Mouse (Mus musculus): ENCODE data around the gene D6Ertd527e. TPM values are rescaled to one million over a fixed set of nuclear protein-coding genes. Genes with fewer than 3 reads are reported as not detected.

Gene D6Ertd527e
- 0.10 and 0.52 TPM in 2 replicates for polyA plus RNA-seq (2016; fragmentation: Nextera tagmentation; extraction: Ambion mirVana)

- H3K27me3 ChIP-seq: no peaks in the 10 kb centered on the region
- no peak for ATAC-seq (ENCODE audit: low FRiP score)
- peaks cover 14% of the 10 kb centered on the region for H3K4me1 ChIP-seq
- H3K36me3 ChIP-seq: no peaks in the 10 kb centered on the region
- no peak within 1 kb of the TSS for H3K4me3 ChIP-seq
- H3K27ac ChIP-seq: no peak within 1 kb of the TSS
- no peak within 1 kb of the TSS for H3K9ac ChIP-seq
- H3K9me3 ChIP-seq (replicated peaks): no peaks in the 10 kb centered on the region
- WGBS: 86% methylated on average over 11 of the region's 11 CpGs
- no peak within 1 kb of the TSS for H3K4me2 ChIP-seq (replicated peaks)
Measured at GRCm38 (mm10) chr6:87104123-87104796, at the start of gene D6Ertd527e. TSS of gene D6Ertd527e (plus strand) at chr6:87104746.

GRCm38 (mm10) chr6:87059754-87060153, 44.8 kb upstream of the D6Ertd527e start:
- H3K36me3 ChIP-seq: peaks cover 68% of the 10 kb centered on the region
- no peak overlapping the region for H3K9ac ChIP-seq
- H3K9me3 ChIP-seq (replicated peaks): no peaks in the 10 kb centered on the region
- no peaks in the 10 kb centered on the region for H3K4me1 ChIP-seq
- no peaks in the 10 kb centered on the region for H3K27me3 ChIP-seq
- no peak for ATAC-seq (ENCODE audit: low FRiP score)
- H3K27ac ChIP-seq: no peak overlapping the region
- H3K4me3 ChIP-seq: no peak overlapping the region
- 98% methylated on average over 1 of the region's 1 CpGs for WGBS
- H3K4me2 ChIP-seq (replicated peaks): no peak overlapping the region

- Histone ChIP-seq H3K4me2 (replicated peaks) (no peak overlapping the region), H3K4me1 (no peaks in the 10 kb centered on the region), H3K27me3 (no peaks in the 10 kb centered on the region), H3K36me3 (peaks cover 71% of the 10 kb centered on the region), H3K27ac (no peak overlapping the region), H3K9me3 (replicated peaks) (no peaks in the 10 kb centered on the region), H3K9ac (no peak overlapping the region), H3K4me3 (no peak overlapping the region)
- 96% methylated on average over 4 of the region's 4 CpGs for whole genome bisulfite sequencing
- no peak for ATAC-seq (ENCODE audit: low FRiP score)
Measured at GRCm38 (mm10) chr6:87063586-87063985, 41.0 kb upstream of the D6Ertd527e start.

GRCm38 (mm10) chr6:87068209-87068608, 36.3 kb upstream of the D6Ertd527e start:
- WGBS: 89% methylated on average over 2 of the region's 2 CpGs
- no peak overlapping the region for H3K9ac ChIP-seq
- no peak overlapping the region for H3K4me3 ChIP-seq
- H3K27ac ChIP-seq: no peak overlapping the region
- H3K36me3 ChIP-seq: peaks cover 75% of the 10 kb centered on the region
- H3K27me3 ChIP-seq: no peaks in the 10 kb centered on the region
- ATAC-seq (ENCODE audit: low FRiP score): no peak
- H3K4me2 ChIP-seq (replicated peaks): no peak overlapping the region
- H3K9me3 ChIP-seq (replicated peaks): no peaks in the 10 kb centered on the region
- no peaks in the 10 kb centered on the region for H3K4me1 ChIP-seq

- H3K27me3 ChIP-seq: no peaks in the 10 kb centered on the region
- H3K4me3 ChIP-seq: no peak overlapping the region
- H3K9me3 ChIP-seq (replicated peaks): no peaks in the 10 kb centered on the region
- peaks cover 73% of the 10 kb centered on the region for H3K36me3 ChIP-seq
- H3K4me2 ChIP-seq (replicated peaks): no peak overlapping the region
- H3K9ac ChIP-seq: no peak overlapping the region
- no peaks in the 10 kb centered on the region for H3K4me1 ChIP-seq
- WGBS: 88% methylated on average over 7 of the region's 7 CpGs
- no peak for ATAC-seq (ENCODE audit: low FRiP score)
- no peak overlapping the region for H3K27ac ChIP-seq
Measured at GRCm38 (mm10) chr6:87069195-87069900, 35.2 kb upstream of the D6Ertd527e start.

GRCm38 (mm10) chr6:87070641-87071040, 33.9 kb upstream of the D6Ertd527e start:
- WGBS: 93% methylated on average over 4 of the region's 4 CpGs
- no peaks in the 10 kb centered on the region for H3K4me1 ChIP-seq
- no peak overlapping the region for H3K4me2 ChIP-seq (replicated peaks)
- no peaks in the 10 kb centered on the region for H3K27me3 ChIP-seq
- no peaks in the 10 kb centered on the region for H3K9me3 ChIP-seq (replicated peaks)
- H3K36me3 ChIP-seq: peaks cover 61% of the 10 kb centered on the region
- H3K4me3 ChIP-seq: no peak overlapping the region
- H3K27ac ChIP-seq: no peak overlapping the region
- H3K9ac ChIP-seq: no peak overlapping the region
- ATAC-seq (ENCODE audit: low FRiP score): no peak

GRCm38 (mm10) chr6:87072759-87073158, 31.8 kb upstream of the D6Ertd527e start:
- 87% methylated on average over 4 of the region's 4 CpGs for WGBS

GRCm38 (mm10) chr6:87075092-87075685, 29.4 kb upstream of the D6Ertd527e start:
- H3K36me3 ChIP-seq: peaks cover 49% of the 10 kb centered on the region
- H3K4me3 ChIP-seq: no peak overlapping the region
- no peak overlapping the region for H3K4me2 ChIP-seq (replicated peaks)
- 78% methylated on average over 3 of the region's 3 CpGs for WGBS
- H3K27me3 ChIP-seq: no peaks in the 10 kb centered on the region
- ATAC-seq (ENCODE audit: low FRiP score): no peak
- H3K9me3 ChIP-seq (replicated peaks): no peaks in the 10 kb centered on the region
- H3K4me1 ChIP-seq: no peaks in the 10 kb centered on the region
- no peak overlapping the region for H3K27ac ChIP-seq
- no peak overlapping the region for H3K9ac ChIP-seq

More at GRCm38 (mm10) chr6:87072759-87073158, 31.8 kb upstream of the D6Ertd527e start:
- H3K9ac ChIP-seq: no peak overlapping the region
- no peak overlapping the region for H3K4me2 ChIP-seq (replicated peaks)
- no peak overlapping the region for H3K27ac ChIP-seq
- peaks cover 59% of the 10 kb centered on the region for H3K36me3 ChIP-seq
- no peak for ATAC-seq (ENCODE audit: low FRiP score)
- H3K4me3 ChIP-seq: no peak overlapping the region
- H3K4me1 ChIP-seq: no peaks in the 10 kb centered on the region
- no peaks in the 10 kb centered on the region for H3K27me3 ChIP-seq
- H3K9me3 ChIP-seq (replicated peaks): no peaks in the 10 kb centered on the region

GRCm38 (mm10) chr6:87079457-87079856, 25.1 kb upstream of the D6Ertd527e start:
- H3K4me2 ChIP-seq (replicated peaks): no peak overlapping the region
- no peaks in the 10 kb centered on the region for H3K4me1 ChIP-seq
- 86% methylated on average over 4 of the region's 4 CpGs for WGBS
- no peaks in the 10 kb centered on the region for H3K9me3 ChIP-seq (replicated peaks)
- no peak overlapping the region for H3K4me3 ChIP-seq
- H3K27me3 ChIP-seq: no peaks in the 10 kb centered on the region
- ATAC-seq (ENCODE audit: low FRiP score): no peak
- H3K27ac ChIP-seq: no peak overlapping the region
- H3K36me3 ChIP-seq: peaks cover 54% of the 10 kb centered on the region
- no peak overlapping the region for H3K9ac ChIP-seq

- WGBS: 89% methylated on average over 6 of the region's 6 CpGs
- no peaks in the 10 kb centered on the region for H3K9me3 ChIP-seq (replicated peaks)
- no peaks in the 10 kb centered on the region for H3K27me3 ChIP-seq
- H3K4me3 ChIP-seq: no peak overlapping the region
- ATAC-seq (ENCODE audit: low FRiP score): no peak
- no peak overlapping the region for H3K27ac ChIP-seq
- H3K4me2 ChIP-seq (replicated peaks): no peak overlapping the region
- H3K36me3 ChIP-seq: peaks cover 79% of the 10 kb centered on the region
- no peak overlapping the region for H3K9ac ChIP-seq
- H3K4me1 ChIP-seq: no peaks in the 10 kb centered on the region
Measured at GRCm38 (mm10) chr6:87085026-87085425, 19.5 kb upstream of the D6Ertd527e start.

- Histone ChIP-seq H3K27me3 (no peaks in the 10 kb centered on the region), H3K4me3 (no peak overlapping the region), H3K4me1 (no peaks in the 10 kb centered on the region), H3K9ac (no peak overlapping the region), H3K9me3 (replicated peaks) (no peaks in the 10 kb centered on the region), H3K27ac (no peak overlapping the region), H3K4me2 (replicated peaks) (no peak overlapping the region), H3K36me3 (peaks cover 64% of the 10 kb centered on the region)
- 91% methylated on average over 5 of the region's 5 CpGs for WGBS
- no peak for ATAC-seq (ENCODE audit: low FRiP score)
Measured at GRCm38 (mm10) chr6:87088356-87088755, 16.2 kb upstream of the D6Ertd527e start.

GRCm38 (mm10) chr6:87090877-87091276, 13.7 kb upstream of the D6Ertd527e start:
- 94% methylated on average over 3 of the region's 3 CpGs for WGBS
- Histone ChIP-seq H3K36me3 (peaks cover 40% of the 10 kb centered on the region), H3K4me3 (no peak overlapping the region), H3K27me3 (no peaks in the 10 kb centered on the region), H3K4me2 (replicated peaks) (no peak overlapping the region), H3K4me1 (no peaks in the 10 kb centered on the region), H3K9ac (no peak overlapping the region), H3K27ac (no peak overlapping the region), H3K9me3 (replicated peaks) (no peaks in the 10 kb centered on the region)
- no peak for ATAC-seq (ENCODE audit: low FRiP score)
